Mouse (Mus musculus): Measurements from ENCODE around the gene Wdr81. TPM values are rescaled to one million over a fixed set of nuclear protein-coding genes. Genes with fewer than 3 reads are reported as not detected.

Gene Wdr81
- 10 to 100 TPM; 13.6 to 14.9 TPM for polyA plus RNA-seq (2017; shearing (Covaris generic))

GRCm38 (mm10) chr11:75453991-75454930 is at the start of gene Wdr81:
Wdr81 (minus strand) TSS chr11:75454717.

GRCm38 (mm10) chr11:75486601-75487285 is 32.2 kb upstream of the Wdr81 start, which contains the start of gene Prpf8:
Prpf8 (plus strand) TSS chr11:75486816.

GRCm38 (mm10) chr11:75460844-75461742 is 6.6 kb upstream of the Wdr81 start, which contains the start of gene Tlcd2:
Tlcd2 (plus strand) TSS chr11:75461715.

GRCm38 (mm10) chr11:75439363-75439762 is 15.2 kb downstream of the Wdr81 start, which contains the start of gene Serpinf2:
Serpinf2 (minus strand) TSS chr11:75439591.

GRCm38 (mm10) chr11:75422013-75422792 is 32.3 kb downstream of the Wdr81 start, which contains the start of gene Serpinf1:
Serpinf1 (minus strand) TSS chr11:75422701.

Other genes with a start within 250 kb of the Wdr81 start
- gene Rpa1, start 106.4 kb downstream of the Wdr81 start, polyA plus RNA-seq (2017; shearing (Covaris generic)), result 100 to 1,000 TPM; 121 to 135 TPM
- 10 to 100 TPM; 14.2 to 19.9 TPM for gene Smyd4, start 106.3 kb downstream of the Wdr81 start, polyA plus RNA-seq (2017; shearing (Covaris generic))
- 1 to 10 TPM; 3.9 to 5.6 TPM for gene Serpinf1, start 32.0 kb downstream of the Wdr81 start, polyA plus RNA-seq (2017; shearing (Covaris generic))
- gene Serpinf2, start 15.1 kb downstream of the Wdr81 start, polyA plus RNA-seq (2017; shearing (Covaris generic)), result under 1 TPM in 1 of 2 experiments, not detected in 1; 0.17 TPM
- gene Tlcd2, start 7.0 kb upstream of the Wdr81 start, polyA plus RNA-seq (2017; shearing (Covaris generic)), result 10 to 100 TPM in 1 of 2 experiments, 1 to 10 TPM in 1; 4.4 to 11.1 TPM
- 10 to 100 TPM; 50.5 to 54.7 TPM for gene Prpf8, start 32.1 kb upstream of the Wdr81 start, polyA plus RNA-seq (2017; shearing (Covaris generic))
- gene Rilp, start 55.4 kb upstream of the Wdr81 start, polyA plus RNA-seq (2017; shearing (Covaris generic)), result under 1 TPM; 0.24 to 0.40 TPM
- gene Scarf1, start 58.8 kb upstream of the Wdr81 start, polyA plus RNA-seq (2017; shearing (Covaris generic)), result 1 to 10 TPM; 1.2 to 5.0 TPM
- gene Slc43a2, start 77.0 kb upstream of the Wdr81 start, polyA plus RNA-seq (2017; shearing (Covaris generic)), result 10 to 100 TPM; 34.3 to 47.3 TPM
- 100 to 1,000 TPM; 318 to 366 TPM for gene Pitpna, start 133.4 kb upstream of the Wdr81 start, polyA plus RNA-seq (2017; shearing (Covaris generic))
- gene Inpp5k, start 176.3 kb upstream of the Wdr81 start, polyA plus RNA-seq (2017; shearing (Covaris generic)), result 100 to 1,000 TPM; 117 to 127 TPM
- gene Myo1c, start 195.8 kb upstream of the Wdr81 start, polyA plus RNA-seq (2017; shearing (Covaris generic)), result 10 to 100 TPM; 40.1 to 45.4 TPM
- gene Crk, start 224.5 kb upstream of the Wdr81 start, polyA plus RNA-seq (2017; shearing (Covaris generic)), result 10 to 100 TPM; 47.7 to 62.6 TPM